Mouse (Mus musculus) heart, postnatal 0 days (tissue): ENCODE data around the gene 1700023F06Rik. TPM values are rescaled to one million over a fixed set of nuclear protein-coding genes. Genes with fewer than 3 reads are reported as not detected.

ENCODE experiments used
- ATAC-seq: fragments of 200-750 bp; cut with Nextera tagmentation; 2 replicates; pipeline ENCODE4 v1.8.0; 2017; ENCODE audit warnings: low read depth, moderate number of reproducible peaks, moderate library complexity; ENCODE audit not compliant: insufficient read depth
- DNase-seq: peaks from one replicate; pipeline ENCODE4 v3.0.0-alpha.2; 2016; ENCODE audit warnings: low spot score
- H3K27ac ChIP-seq: fragments of 300-500 bp; sonication (generic); 2 replicates; pipeline ENCODE4 v1.5.1; 2014; ENCODE audit warnings: low read depth, mild to moderate bottlenecking
- H3K27me3 ChIP-seq: fragments of 300-500 bp; sonication (generic); 2 replicates; pipeline ENCODE4 v1.6.1; 2014; ENCODE audit warnings: low read length, mixed read lengths; ENCODE audit not compliant: control insufficient read depth, insufficient read depth
- H3K36me3 ChIP-seq: fragments of 300-500 bp; sonication (generic); replicated peaks from 2 replicates; pipeline ENCODE4 v1.6.1; 2014; ENCODE audit warnings: low read length, mixed read lengths; ENCODE audit not compliant: control insufficient read depth, insufficient read depth
- H3K4me1 ChIP-seq: fragments of 300-500 bp; sonication (generic); 2 replicates; pipeline ENCODE4 v1.6.1; 2014; ENCODE audit warnings: antibody characterized with exemption; ENCODE audit not compliant: control insufficient read depth, insufficient read depth
- H3K4me2 ChIP-seq: fragments of 300-500 bp; sonication (generic); 2 replicates; pipeline ENCODE4 v1.6.1; 2014; ENCODE audit warnings: low read depth, mild to moderate bottlenecking, low read length, moderate library complexity
- H3K4me3 ChIP-seq: fragments of 300-500 bp; sonication (generic); 2 replicates; pipeline ENCODE4 v1.5.1; 2014; ENCODE audit warnings: low read depth, low read length
- H3K9ac ChIP-seq: fragments of 300-500 bp; sonication (generic); replicated peaks from 2 replicates; pipeline ENCODE4 v1.6.1; 2014; ENCODE audit warnings: low read depth, low read length, mixed read lengths
- H3K9me3 ChIP-seq: fragments of 300-500 bp; sonication (generic); replicated peaks from 2 replicates; pipeline ENCODE4 v1.6.1; 2016; ENCODE audit warnings: low read length; ENCODE audit not compliant: control insufficient read depth
- CTCF ChIP-seq: IDR thresholded peaks from 2 replicates; pipeline ENCODE4 v1.5.1; 2016; ENCODE audit warnings: antibody characterized with exemption, control low read depth, low read depth
- EP300 ChIP-seq: IDR thresholded peaks from 2 replicates; pipeline ENCODE4 v1.6.1; 2016; ENCODE audit warnings: antibody characterized with exemption, low read depth
- WGBS: fragments of 180-500 bp; shearing (Covaris S2); extraction: QIAGEN DNeasy Blood & Tissue Kit; methylation state at CpG from one replicate; pipeline ENCODE4 v1.1.7; 2014; 5-methylcytosine and 5-hydroxymethylcytosine counted together
- polyA plus RNA-seq: library from polyadenylated mRNA; unstranded; fragments of >200 nt; fragmentation: Nextera tagmentation; extraction: Ambion mirVana; gene quantifications from 2 replicates; pipeline ENCODE4 v1.2.1, GENCODE M21; 2015
- total RNA-seq: library from RNA; depleted of rRNA; stranded (reverse); fragments of >200 nt; gene quantifications from 2 replicates; pipeline ENCODE4 v1.2.3, GENCODE M21; 2014; ENCODE audit warnings: low replicate concordance

The 1700023F06Rik gene
- total and polyA plus RNA-seq, 2 experiments from 2014 or later, result not detected

DNA sequence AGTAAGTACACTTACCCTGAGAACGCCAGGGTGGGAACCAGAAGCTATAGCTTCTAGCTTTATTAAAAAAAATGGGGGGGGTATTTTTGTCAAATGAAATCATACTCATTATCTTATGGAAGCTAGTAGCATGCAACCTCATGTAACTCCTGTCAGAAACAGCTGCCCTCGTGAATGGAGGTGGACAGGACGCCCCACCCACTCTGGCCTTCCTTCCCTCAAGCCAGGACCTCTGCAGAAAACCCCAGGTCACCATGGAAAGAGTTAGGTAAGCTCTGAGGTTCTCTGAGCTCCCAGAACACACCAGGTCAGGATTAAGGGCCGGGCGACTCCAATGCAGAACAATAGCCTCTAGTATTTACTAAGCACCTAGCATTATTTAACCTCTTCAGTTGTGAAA is 40.5 kb upstream of the 1700023F06Rik start:
- H3K27me3 ChIP-seq, result no peaks in the 10 kb centered on the region
- no peak for ATAC-seq
- no peak overlapping the region for H3K9ac ChIP-seq

DNA sequence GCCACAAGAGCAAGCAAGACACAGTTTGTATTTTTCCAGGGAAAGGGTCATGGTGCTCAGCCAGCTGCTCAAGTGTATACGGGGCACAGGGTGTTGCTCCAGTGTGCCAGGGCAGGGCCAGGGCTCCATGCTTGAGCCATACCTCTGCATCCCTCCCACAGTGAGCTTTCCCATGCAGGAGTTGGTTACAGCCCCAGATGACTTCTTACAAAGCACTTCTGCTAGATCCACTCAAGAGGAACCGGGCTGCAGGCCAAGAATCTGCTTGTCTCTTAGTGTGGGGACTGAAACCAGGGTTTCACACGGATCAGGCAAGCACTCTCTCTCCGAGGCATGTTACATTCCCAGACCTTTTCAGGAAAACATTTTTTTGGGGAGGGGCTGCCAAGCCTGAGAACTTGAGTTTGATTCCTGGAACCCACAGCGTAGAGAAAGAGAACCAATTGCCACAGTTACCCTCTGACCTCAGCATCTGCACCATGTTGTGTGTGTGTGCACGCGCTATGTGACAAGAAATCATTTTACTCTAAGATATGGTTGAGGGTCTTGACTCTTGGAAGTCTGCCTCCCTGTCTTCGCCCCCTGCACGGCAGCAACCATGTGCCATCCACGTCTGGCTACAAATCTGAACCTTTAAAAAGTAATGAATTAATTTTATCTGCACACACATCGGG is 39.3 kb upstream of the 1700023F06Rik start:
- H3K4me2 ChIP-seq, result peak overlapping the region; percentile 23; the same call in 1 of the 2 replicates
- peaks cover 43% of the 10 kb centered on the region for H3K4me1 ChIP-seq
- H3K36me3 ChIP-seq, result no peaks in the 10 kb centered on the region
- no peak overlapping the region for H3K4me3 ChIP-seq
- H3K27ac ChIP-seq, result peak overlapping the region; percentile 70
- DNase-seq (peak; percentile 82), ATAC-seq (peak; percentile 88)
- no peak for TF ChIP-seq CTCF
- TF ChIP-seq EP300, result no peak
- H3K9me3 ChIP-seq, result no peaks in the 10 kb centered on the region
- no peaks in the 10 kb centered on the region for H3K27me3 ChIP-seq
- no peak overlapping the region for H3K9ac ChIP-seq
- WGBS, result 35% methylated on average over 11 of the region's 11 CpGs

More for the DNA sequence above, 40.5 kb upstream of the 1700023F06Rik start:
- Histone ChIP-seq H3K4me3 (no peak overlapping the region), H3K4me2 (no peak overlapping the region), H3K9me3 (no peaks in the 10 kb centered on the region), H3K36me3 (no peaks in the 10 kb centered on the region), H3K27ac (no peak overlapping the region; the same call in 1 of the 2 replicates), H3K4me1 (peaks cover 43% of the 10 kb centered on the region)
- no peak for DNase-seq
- WGBS, result 72% methylated on average over 5 of the region's 5 CpGs
- no peak for TF ChIP-seq CTCF

DNA sequence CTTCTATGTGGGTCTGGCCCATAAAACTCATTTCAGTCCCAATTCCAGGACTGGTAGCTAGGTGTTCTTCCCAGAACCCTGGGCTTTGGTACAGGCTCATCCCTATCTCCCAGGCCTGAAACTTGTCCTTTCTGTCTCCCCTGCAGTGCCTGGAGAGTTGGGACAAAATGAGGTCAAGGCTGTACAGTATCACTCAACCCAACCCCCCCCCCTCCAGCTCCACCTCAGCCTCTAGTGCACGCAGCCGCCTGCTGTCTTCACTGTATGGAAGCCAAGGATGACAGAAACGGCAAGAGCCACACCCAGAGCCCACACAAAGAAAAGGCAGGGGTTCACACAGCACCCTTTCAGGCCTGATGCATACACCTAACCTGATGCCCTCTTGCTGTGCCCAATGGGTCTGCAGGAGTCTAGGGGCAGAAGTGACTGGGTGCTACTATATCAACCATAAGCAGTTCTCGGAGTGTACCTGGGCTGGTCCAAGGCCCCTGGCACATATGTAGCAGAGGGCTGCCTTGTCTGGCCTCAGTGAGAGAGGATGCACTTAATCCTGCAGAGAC is 38.5 kb upstream of the 1700023F06Rik start:
- DNase-seq (no peak), ATAC-seq (peak; percentile 12)
- WGBS, result 34% methylated on average over 4 of the region's 4 CpGs
- no peak overlapping the region; the same call in 1 of the 2 replicates for H3K4me2 ChIP-seq
- no peaks in the 10 kb centered on the region for H3K9me3 ChIP-seq
- H3K27me3 ChIP-seq, result no peaks in the 10 kb centered on the region
- peaks cover 43% of the 10 kb centered on the region for H3K4me1 ChIP-seq
- H3K9ac ChIP-seq, result no peak overlapping the region
- H3K36me3 ChIP-seq, result no peaks in the 10 kb centered on the region
- H3K27ac ChIP-seq, result peak overlapping the region; percentile 58
- no peak overlapping the region for H3K4me3 ChIP-seq
- TF ChIP-seq EP300 (no peak), CTCF (no peak)

DNA sequence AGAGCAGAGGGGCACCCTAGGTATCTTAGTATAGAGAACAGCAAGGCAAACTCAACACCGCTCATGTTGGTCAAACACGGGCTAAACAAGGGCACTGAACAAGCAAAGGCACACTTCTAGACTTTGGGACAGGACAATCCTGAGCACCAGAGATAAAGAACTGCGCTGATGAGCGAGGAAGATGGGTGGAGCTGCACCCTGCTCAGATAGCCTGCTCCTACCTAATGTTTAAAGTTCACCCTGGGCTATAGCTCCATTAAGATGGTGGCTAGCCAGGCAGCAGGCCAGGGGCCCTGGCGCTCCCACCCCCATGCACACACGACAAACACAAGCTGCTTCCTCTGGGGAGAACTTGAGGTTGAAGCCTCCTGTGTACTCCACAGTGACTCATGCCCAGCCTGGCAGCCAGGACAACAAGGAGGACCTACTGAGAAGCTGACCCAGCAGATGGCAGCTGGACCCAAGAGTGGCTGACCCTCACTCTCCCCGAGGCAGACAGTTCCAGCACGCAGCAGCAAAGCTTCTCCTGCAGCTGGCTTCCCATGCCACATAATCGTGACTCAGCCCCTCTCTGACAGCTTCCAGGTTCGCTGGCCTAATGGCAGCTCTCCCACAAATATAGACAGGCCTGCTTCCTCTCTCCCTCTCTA is 37.8 kb upstream of the 1700023F06Rik start:
- H3K27ac ChIP-seq, result peak overlapping the region; percentile 58
- no peak overlapping the region for H3K4me3 ChIP-seq
- no peak overlapping the region for H3K9ac ChIP-seq
- H3K4me1 ChIP-seq, result peaks cover 43% of the 10 kb centered on the region
- no peak overlapping the region for H3K4me2 ChIP-seq
- no peaks in the 10 kb centered on the region for H3K27me3 ChIP-seq
- ATAC-seq (peak; percentile 28), DNase-seq (peak; percentile 55)
- H3K36me3 ChIP-seq, result no peaks in the 10 kb centered on the region
- TF ChIP-seq CTCF, result peak; percentile 2; the same call in 1 of the 2 replicates
- no peak for TF ChIP-seq EP300
- H3K9me3 ChIP-seq, result no peaks in the 10 kb centered on the region
- 35% methylated on average over 10 of the region's 10 CpGs for WGBS

DNA sequence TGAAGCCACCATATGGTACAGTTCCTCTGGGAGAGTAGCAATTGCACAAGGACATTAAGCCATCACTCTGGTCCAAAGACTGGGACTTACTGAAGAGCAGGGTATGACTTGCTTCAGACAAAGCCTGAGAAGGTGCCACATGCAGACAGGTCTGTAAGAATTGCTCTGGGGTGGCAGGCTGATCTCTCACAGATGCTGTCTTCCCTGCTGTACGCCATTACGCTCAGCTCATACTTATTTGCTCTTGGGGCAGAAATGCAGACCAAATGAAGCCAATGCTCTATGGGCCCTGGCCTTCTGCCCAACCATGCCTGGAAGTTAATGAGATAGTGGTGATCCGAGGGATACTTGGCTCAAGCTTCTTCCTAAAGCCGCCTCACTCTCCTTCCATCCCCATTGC is 36.5 kb upstream of the 1700023F06Rik start:
- Histone ChIP-seq H3K9ac (no peak overlapping the region), H3K9me3 (no peaks in the 10 kb centered on the region), H3K4me2 (no peak overlapping the region), H3K27ac (no peak overlapping the region), H3K4me1 (peaks cover 56% of the 10 kb centered on the region), H3K4me3 (no peak overlapping the region), H3K36me3 (no peaks in the 10 kb centered on the region), H3K27me3 (no peaks in the 10 kb centered on the region)
- ATAC-seq (no peak), DNase-seq (no peak)
- no peak for TF ChIP-seq CTCF
- no peak for TF ChIP-seq EP300
- 51% methylated on average over 4 of the region's 4 CpGs for WGBS
